Mouse (Mus musculus): ENCODE measurements at regions not wholly inside any gene's neighbourhood (a gene's known extent, or its start where the extent isn't known, plus 50 kb on each side); places are given as distances from the start of the nearest gene placed in this dataset.
"Not testable (repeated sequence)": the region's sequence is repeated elsewhere in the genome, so short reads cannot be mapped to it uniquely, and the experiment has no call there.

- DNase-seq: no peak
Measured at GRCm38 (mm10) chr17:15242976-15243635, 133.6 kb downstream of the Dll1 start.

GRCm38 (mm10) chr17:15242356-15242755 lies 134.3 kb downstream of the Dll1 start:
- DNase-seq: no peak

GRCm38 (mm10) chr17:15241491-15241890 lies 135.2 kb downstream of the Dll1 start:
- no peak for DNase-seq

GRCm38 (mm10) chr17:15240641-15241040 lies 136.0 kb downstream of the Dll1 start:
- not testable (repeated sequence) for DNase-seq

GRCm38 (mm10) chr17:15240011-15240410 lies 136.7 kb downstream of the Dll1 start:
- DNase-seq: no peak

- no peak for DNase-seq
Measured at GRCm38 (mm10) chr17:15235041-15235440, 141.6 kb downstream of the Dll1 start.

GRCm38 (mm10) chr17:15231175-15231574 lies 145.5 kb downstream of the Dll1 start:
- DNase-seq: peak; percentile 31

- DNase-seq: no peak
Measured at GRCm38 (mm10) chr17:15229159-15229558, 147.5 kb downstream of the Dll1 start.

GRCm38 (mm10) chr17:15228077-15228476 lies 148.6 kb downstream of the Dll1 start:
- peak; percentile 46 for DNase-seq

GRCm38 (mm10) chr17:15223826-15224225 lies 152.8 kb downstream of the Dll1 start:
- DNase-seq: no peak

- DNase-seq: no peak
Measured at GRCm38 (mm10) chr17:15222923-15223322, 153.7 kb downstream of the Dll1 start.

GRCm38 (mm10) chr17:15214157-15214685 lies 162.5 kb downstream of the Dll1 start:
- DNase-seq: no peak

- DNase-seq: no peak
Measured at GRCm38 (mm10) chr17:15208808-15209173, 167.5 kb upstream of the Gm3448 start.

- DNase-seq: peak; percentile 75
Measured at GRCm38 (mm10) chr17:15208030-15208807, 166.9 kb upstream of the Gm3448 start.

GRCm38 (mm10) chr17:15207182-15208029 lies 166.1 kb upstream of the Gm3448 start:
- DNase-seq: no peak

GRCm38 (mm10) chr17:15205799-15206198 lies 164.5 kb upstream of the Gm3448 start:
- DNase-seq: no peak

- no peak for DNase-seq
Measured at GRCm38 (mm10) chr17:15204524-15204923, 163.2 kb upstream of the Gm3448 start.

- no peak for DNase-seq
Measured at GRCm38 (mm10) chr17:15199235-15199634, 157.9 kb upstream of the Gm3448 start.

GRCm38 (mm10) chr17:15197361-15197760 lies 156.0 kb upstream of the Gm3448 start:
- DNase-seq: no peak

GRCm38 (mm10) chr17:15195819-15196218 lies 154.5 kb upstream of the Gm3448 start:
- no peak for DNase-seq

- DNase-seq: peak; percentile 56
Measured at GRCm38 (mm10) chr17:15194894-15195461, 153.6 kb upstream of the Gm3448 start.

GRCm38 (mm10) chr17:15193831-15194230 lies 152.5 kb upstream of the Gm3448 start:
- DNase-seq: no peak

GRCm38 (mm10) chr17:15192840-15193239 lies 151.5 kb upstream of the Gm3448 start:
- peak; percentile 55 for DNase-seq

Measured in kidney, postnatal 10 days (tissue).